Mouse (Mus musculus) left cerebral cortex, adult 2 months (tissue): Measurements from ENCODE around the gene Kcnk3. TPM values are rescaled to one million over a fixed set of nuclear protein-coding genes. Genes with fewer than 3 reads are reported as not detected.
A peak's percentile ranks its signal among the peaks of the same experiment; 100 is the strongest.

ENCODE experiments used
- DNase-seq, 2 experiments: peaks; one replicate each; pipeline ENCODE4 v3.0.0; 2021 to 2022; ENCODE audit warnings: low spot score in 2 of 2, mixed read lengths in 1 of 2; ENCODE audit errors: extremely low spot score in 1 of 2
- H3K27ac ChIP-seq: fragments of 200-600 bp; 2 replicates; pipeline ENCODE4 v1.8.1; 2022
- H3K4me3 ChIP-seq: fragments of 200-600 bp; 2 replicates; pipeline ENCODE4 v1.8.1; 2022
- CTCF ChIP-seq: fragments of 200-600 bp; IDR thresholded peaks from 2 replicates; pipeline ENCODE4 v1.8.1; 2022; ENCODE audit warnings: antibody characterized with exemption, mild to moderate bottlenecking, moderate library complexity
- intact Hi-C: fragments of 180-260 bp; cut with DNase I; formaldehyde crosslinking; loops from one replicate; pipeline ENCODE4 v1.15.1; 2025
- total RNA-seq, 2 experiments: library from RNA; stranded (reverse); gene quantifications; 2 replicates each; pipeline ENCODE4 v1.2.3; 2021

Gene Kcnk3
- total RNA-seq, 2 experiments from 2014 or later, result 22.4 to 23.1 TPM

- intact Hi-C loops, result no loop called here
- TF ChIP-seq CTCF, result no peak
- H3K4me3 ChIP-seq, result no peak overlapping the region
Measured at GRCm38 (mm10) chr5:30571820-30572219, 16.1 kb upstream of the Kcnk3 start.

GRCm38 (mm10) chr5:30574367-30574766 lies 13.6 kb upstream of the Kcnk3 start:
- Histone ChIP-seq H3K27ac (no peak overlapping the region), H3K4me3 (no peak overlapping the region)
- intact Hi-C loops, result no loop called here
- DNase-seq, result no peak
- TF ChIP-seq CTCF, result no peak

More at GRCm38 (mm10) chr5:30571820-30572219, 16.1 kb upstream of the Kcnk3 start:
- H3K27ac ChIP-seq, result no peak overlapping the region
- DNase-seq, result no peak

GRCm38 (mm10) chr5:30576233-30576632 lies 11.7 kb upstream of the Kcnk3 start:
- intact Hi-C loops, result no loop called here
- TF ChIP-seq CTCF, result no peak
- H3K27ac ChIP-seq, result no peak overlapping the region
- DNase-seq, result no peak
- no peak overlapping the region for H3K4me3 ChIP-seq

- TF ChIP-seq CTCF, result no peak
- intact Hi-C loops, result no loop called here
- Histone ChIP-seq H3K4me3 (no peak overlapping the region), H3K27ac (no peak overlapping the region; the same call in 1 of the 2 replicates)
- no peak for DNase-seq
Measured at GRCm38 (mm10) chr5:30577251-30577650, 10.7 kb upstream of the Kcnk3 start.

- intact Hi-C loops, result no loop called here
- Histone ChIP-seq H3K27ac (peak overlapping the region; percentile 73), H3K4me3 (no peak overlapping the region)
- DNase-seq, result no peak
- no peak for TF ChIP-seq CTCF
Measured at GRCm38 (mm10) chr5:30577654-30578310, 10.2 kb upstream of the Kcnk3 start.

GRCm38 (mm10) chr5:30578445-30579080 lies 9.4 kb upstream of the Kcnk3 start:
- DNase-seq, result no peak
- Histone ChIP-seq H3K4me3 (no peak overlapping the region), H3K27ac (peak overlapping the region; percentile 73)
- no peak for TF ChIP-seq CTCF
- intact Hi-C loops, result no loop called here

- Histone ChIP-seq H3K27ac (no peak overlapping the region), H3K4me3 (no peak overlapping the region)
- no peak for TF ChIP-seq CTCF
- no peak for DNase-seq
- intact Hi-C loops, result no loop called here
Measured at GRCm38 (mm10) chr5:30580725-30581124, 7.2 kb upstream of the Kcnk3 start.

- TF ChIP-seq CTCF, result no peak
- DNase-seq, result no peak
- H3K27ac ChIP-seq, result no peak overlapping the region
- intact Hi-C loops, result no loop called here
- no peak overlapping the region for H3K4me3 ChIP-seq
Measured at GRCm38 (mm10) chr5:30582017-30582416, 6.0 kb upstream of the Kcnk3 start.

GRCm38 (mm10) chr5:30586616-30587015 lies 1.4 kb upstream of the Kcnk3 start:
- intact Hi-C loops, result no loop called here
- DNase-seq, result no peak
- TF ChIP-seq CTCF, result no peak
- Histone ChIP-seq H3K27ac (no peak overlapping the region; the same call in 1 of the 2 replicates), H3K4me3 (no peak overlapping the region)

- TF ChIP-seq CTCF, result no peak
- DNase-seq, result no peak
- Histone ChIP-seq H3K4me3 (no peak overlapping the region), H3K27ac (peak overlapping the region; percentile 32; the same call in 1 of the 2 replicates)
- intact Hi-C loops, result no loop called here
Measured at GRCm38 (mm10) chr5:30587101-30587500, 869 bp upstream of the Kcnk3 start.

- peak overlapping the region; percentile 71 for H3K4me3 ChIP-seq
Measured at GRCm38 (mm10) chr5:30588301-30588968, 465 bp downstream of the Kcnk3 start.

GRCm38 (mm10) chr5:30589069-30589468 lies 1.1 kb downstream of the Kcnk3 start:
- intact Hi-C loops, result loop anchor here (2.0 kb wide), 2 partner anchors 18 to 40 kb away; no protein-coding TSS in a partner anchor
- peak overlapping the region; percentile 71 for H3K4me3 ChIP-seq
- no peak for DNase-seq
- H3K27ac ChIP-seq, result peak overlapping the region; percentile 94
- TF ChIP-seq CTCF, result no peak

More at GRCm38 (mm10) chr5:30588301-30588968, 465 bp downstream of the Kcnk3 start:
- intact Hi-C loops, result loop anchor here (2.0 kb wide), 2 partner anchors 18 to 40 kb away; no protein-coding TSS in a partner anchor
- DNase-seq, result peak; percentile 55 to 63
- peak overlapping the region; percentile 94 for H3K27ac ChIP-seq
- TF ChIP-seq CTCF, result no peak
